Mouse (Mus musculus) stomach, postnatal 0 days (tissue): ENCODE data around the gene Sult2b1. TPM values are rescaled to one million over a fixed set of nuclear protein-coding genes. Genes with fewer than 3 reads are reported as not detected.

Source experiments
- ATAC-seq: fragments of 200-750 bp; cut with Nextera tagmentation; 2 replicates; pipeline ENCODE4 v1.8.0; 2017; ENCODE audit not compliant: low FRiP score, low TSS enrichment
- DNase-seq: peaks from one replicate; pipeline ENCODE4 v3.0.0-alpha.2; 2016; ENCODE audit warnings: low spot score
- H3K27ac ChIP-seq: fragments of 300-500 bp; sonication (generic); replicated peaks from 2 replicates; pipeline ENCODE4 v1.5.1; 2014; ENCODE audit warnings: mild to moderate bottlenecking, control low read depth
- H3K27me3 ChIP-seq: fragments of 300-500 bp; sonication (generic); 2 replicates; pipeline ENCODE4 v1.6.1; 2014; ENCODE audit warnings: low read length; ENCODE audit not compliant: control insufficient read depth, insufficient read depth
- H3K36me3 ChIP-seq: fragments of 300-500 bp; sonication (generic); 2 replicates; pipeline ENCODE4 v1.6.1; 2014; ENCODE audit warnings: low read length, mixed read lengths; ENCODE audit not compliant: control insufficient read depth, insufficient read depth
- H3K4me1 ChIP-seq: fragments of 300-500 bp; sonication (generic); replicated peaks from 2 replicates; pipeline ENCODE4 v1.6.1; 2014; ENCODE audit warnings: antibody characterized with exemption; ENCODE audit not compliant: control insufficient read depth, insufficient read depth
- H3K4me2 ChIP-seq: fragments of 300-500 bp; sonication (generic); replicated peaks from 2 replicates; pipeline ENCODE4 v1.6.1; 2014; ENCODE audit warnings: low read depth, mild to moderate bottlenecking, control low read depth, moderate library complexity
- H3K4me3 ChIP-seq: fragments of 300-500 bp; sonication (generic); 2 replicates; pipeline ENCODE4 v1.5.1; 2014; ENCODE audit warnings: low read depth, low read length, control low read depth
- H3K9ac ChIP-seq: fragments of 300-500 bp; sonication (generic); 2 replicates; pipeline ENCODE4 v1.6.1; 2014; ENCODE audit warnings: mild to moderate bottlenecking, low read length, control low read depth, mixed read lengths
- H3K9me3 ChIP-seq: fragments of 300-500 bp; sonication (generic); 2 replicates; pipeline ENCODE4 v1.6.1; 2016; ENCODE audit warnings: low read length; ENCODE audit not compliant: control insufficient read depth
- CTCF ChIP-seq: IDR thresholded peaks from 2 replicates; pipeline ENCODE4 v1.5.1; 2016; ENCODE audit warnings: antibody characterized with exemption, low read depth, mild to moderate bottlenecking, moderate library complexity
- EP300 ChIP-seq: optimal IDR thresholded peaks from 2 replicates; pipeline ENCODE3; 2016; ENCODE audit warnings: antibody characterized with exemption
- WGBS: fragments of 180-500 bp; shearing (Covaris S2); extraction: QIAGEN DNeasy Blood & Tissue Kit; methylation state at CpG from one replicate; pipeline ENCODE4 v1.1.7; 2014; 5-methylcytosine and 5-hydroxymethylcytosine counted together
- polyA plus RNA-seq: library from polyadenylated mRNA; unstranded; fragments of >200 nt; fragmentation: Nextera tagmentation; extraction: Ambion mirVana; gene quantifications from 2 replicates; pipeline ENCODE4 v1.2.1, GENCODE M21; 2015

The Sult2b1 gene
- polyA plus RNA-seq, 1 experiment from 2014 or later, result 87.1 TPM

DNA sequence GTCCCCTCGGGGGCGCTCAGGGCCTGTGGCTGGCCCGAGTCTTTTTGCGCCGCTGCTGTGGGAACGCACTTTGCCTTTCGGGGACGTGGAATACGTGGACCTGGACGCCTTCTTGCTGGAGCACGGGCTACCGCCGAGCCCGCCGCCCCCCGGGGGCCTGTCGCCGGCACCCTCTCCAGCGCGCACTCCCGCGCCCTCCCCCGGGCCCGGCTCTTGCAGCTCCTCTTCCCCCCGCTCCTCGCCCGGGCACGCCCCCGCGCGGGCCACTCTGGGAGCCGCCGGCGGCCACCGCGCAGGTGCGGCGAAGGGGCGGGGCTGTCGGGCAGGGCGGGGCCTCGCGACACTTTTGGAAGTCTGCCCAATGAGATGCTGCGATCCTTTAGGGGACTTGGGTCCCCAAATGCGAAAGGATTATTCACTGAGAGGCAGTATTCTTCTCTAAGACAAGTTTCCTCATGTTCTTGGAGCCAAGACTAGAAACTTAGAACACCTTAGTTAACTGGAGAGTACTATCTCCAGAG lies 77.7 kb downstream of the Sult2b1 start:
- H3K9me3 ChIP-seq, result no peaks in the 10 kb centered on the region
- peak overlapping the region; percentile 99 for H3K4me2 ChIP-seq
- peak overlapping the region; percentile 96 for H3K27ac ChIP-seq
- peak overlapping the region; percentile 91 for H3K9ac ChIP-seq
- peak overlapping the region; percentile 65 for H3K4me3 ChIP-seq
- WGBS, result under 1% methylated on average over 40 of the region's 45 CpGs
- H3K36me3 ChIP-seq, result peaks cover 17% of the 10 kb centered on the region
- H3K27me3 ChIP-seq, result no peaks in the 10 kb centered on the region
- ATAC-seq (peak; percentile 13; the same call in 1 of the 2 replicates), DNase-seq (peak; percentile 93)
- H3K4me1 ChIP-seq, result peaks cover 15% of the 10 kb centered on the region; the same call in 1 of the 2 replicates
- TF ChIP-seq EP300 (no peak), CTCF (peak; percentile 17; the same call in 1 of the 2 replicates)

DNA sequence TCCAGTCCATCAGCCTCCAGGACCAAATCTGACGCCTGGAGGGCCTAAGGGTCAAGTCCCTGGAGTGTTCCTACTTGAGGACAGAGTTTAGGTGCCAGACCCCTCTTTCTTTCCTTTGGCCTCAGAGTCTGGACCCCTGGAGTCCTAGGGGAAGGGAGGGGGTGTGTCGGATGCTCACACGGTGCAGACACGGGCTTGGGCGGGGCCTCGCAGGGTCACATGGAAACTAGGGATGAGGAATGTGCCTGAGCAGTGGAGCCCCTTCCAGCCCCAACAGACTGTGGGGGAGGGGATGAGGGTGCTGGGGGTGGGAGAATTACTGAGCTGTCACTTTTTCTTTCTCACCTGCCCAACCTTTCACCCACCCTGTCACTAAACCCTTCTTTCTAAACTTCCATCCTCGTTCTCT lies 78.6 kb downstream of the Sult2b1 start:
- Histone ChIP-seq H3K9me3 (no peaks in the 10 kb centered on the region), H3K36me3 (peaks cover 10% of the 10 kb centered on the region; the same call in 1 of the 2 replicates), H3K27ac (peak overlapping the region; percentile 96), H3K4me3 (peak overlapping the region; percentile 65), H3K27me3 (no peaks in the 10 kb centered on the region), H3K4me2 (peak overlapping the region; percentile 99), H3K4me1 (peaks cover 15% of the 10 kb centered on the region; the same call in 1 of the 2 replicates), H3K9ac (peak overlapping the region; percentile 91)
- peak; percentile 84 for DNase-seq
- peak; percentile 14; the same call in 1 of the 2 replicates for ATAC-seq
- 1% methylated on average over 7 of the region's 7 CpGs for whole genome bisulfite sequencing
- TF ChIP-seq EP300 (no peak), CTCF (no peak)

GRCm38 (mm10) chr7:45705443-45705864 lies 79.0 kb downstream of the Sult2b1 start:
- WGBS, result under 1% methylated on average over 21 of the region's 21 CpGs
- no peak for DNase-seq

GRCm38 (mm10) chr7:45704730-45705442 lies 79.6 kb downstream of the Sult2b1 start, which contains the start of gene Dbp:
Gene Dbp, plus strand, starts transcription at chr7:45705088.
- Histone ChIP-seq H3K4me2 (peak within 1 kb of the TSS; percentile 99), H3K4me1 (peaks cover 18% of the 10 kb centered on the region; the same call in 1 of the 2 replicates), H3K36me3 (peaks cover 1% of the 10 kb centered on the region; the same call in 1 of the 2 replicates), H3K4me3 (peak within 1 kb of the TSS; percentile 65), H3K9me3 (no peaks in the 10 kb centered on the region), H3K27ac (peak within 1 kb of the TSS; percentile 96), H3K9ac (peak within 1 kb of the TSS; percentile 91), H3K27me3 (no peaks in the 10 kb centered on the region)
- no peak for TF ChIP-seq EP300
- TF ChIP-seq CTCF, result no peak
- DNase-seq (peak; percentile 99), ATAC-seq (peak; percentile 81)
- 0% methylated on average over 35 of the region's 36 CpGs for WGBS

More at GRCm38 (mm10) chr7:45705443-45705864, 79.0 kb downstream of the Sult2b1 start:
- peak overlapping the region; percentile 65 for H3K4me3 ChIP-seq
- no peaks in the 10 kb centered on the region for H3K27me3 ChIP-seq
- H3K9ac ChIP-seq, result peak overlapping the region; percentile 91
- H3K36me3 ChIP-seq, result peaks cover 6% of the 10 kb centered on the region; the same call in 1 of the 2 replicates
- peak overlapping the region; percentile 96 for H3K27ac ChIP-seq
- ATAC-seq, result peak; percentile 1
- H3K9me3 ChIP-seq, result no peaks in the 10 kb centered on the region
- peak overlapping the region; percentile 99 for H3K4me2 ChIP-seq
- TF ChIP-seq CTCF (no peak; the same call in 1 of the 2 replicates), EP300 (no peak)
- peaks cover 15% of the 10 kb centered on the region; the same call in 1 of the 2 replicates for H3K4me1 ChIP-seq

- Histone ChIP-seq H3K4me3 (peak overlapping the region; percentile 38), H3K9me3 (no peaks in the 10 kb centered on the region), H3K9ac (peak overlapping the region; percentile 61), H3K27ac (peak overlapping the region; percentile 89), H3K4me2 (peak overlapping the region; percentile 66), H3K36me3 (no peaks in the 10 kb centered on the region), H3K27me3 (no peaks in the 10 kb centered on the region), H3K4me1 (peaks cover 18% of the 10 kb centered on the region; the same call in 1 of the 2 replicates)
- peak; percentile 75 for DNase-seq
- TF ChIP-seq EP300 (peak; percentile 19), CTCF (no peak)
- whole genome bisulfite sequencing, result under 1% methylated on average over 13 of the region's 13 CpGs
- peak; percentile 61 for ATAC-seq
Measured at GRCm38 (mm10) chr7:45704046-45704559, 80.4 kb downstream of the Sult2b1 start.
